Mouse (Mus musculus) layer of hippocampus, postnatal 14 days (tissue): ENCODE data around the gene Sugt1. TPM values are rescaled to one million over a fixed set of nuclear protein-coding genes. Genes with fewer than 3 reads are reported as not detected.

Experiments used
- DNase-seq, 2 experiments: peaks; one replicate each; pipeline ENCODE4 v3.0.0; 2021 to 2022; ENCODE audit warnings: low spot score in 2 of 2, mixed read lengths in 1 of 2
- microRNA-seq, 2 experiments: library from miRNA; unstranded; fragments of <30 nt; microRNA quantifications; one replicate each; pipeline ENCODE4 v1.2.0; 2021
- total RNA-seq, 2 experiments: library from RNA; stranded (reverse); gene quantifications; 2 replicates each; pipeline ENCODE4 v1.2.3; 2021

The Sugt1 gene
- total RNA-seq, 2 experiments from 2014 or later = 87.2 to 89.7 TPM

- peak in 1 of 2 experiments; percentile 60 for DNase-seq
Measured at GRCm38 (mm10) chr14:79673083-79674013, 85.9 kb downstream of the Sugt1 start.

DNA sequence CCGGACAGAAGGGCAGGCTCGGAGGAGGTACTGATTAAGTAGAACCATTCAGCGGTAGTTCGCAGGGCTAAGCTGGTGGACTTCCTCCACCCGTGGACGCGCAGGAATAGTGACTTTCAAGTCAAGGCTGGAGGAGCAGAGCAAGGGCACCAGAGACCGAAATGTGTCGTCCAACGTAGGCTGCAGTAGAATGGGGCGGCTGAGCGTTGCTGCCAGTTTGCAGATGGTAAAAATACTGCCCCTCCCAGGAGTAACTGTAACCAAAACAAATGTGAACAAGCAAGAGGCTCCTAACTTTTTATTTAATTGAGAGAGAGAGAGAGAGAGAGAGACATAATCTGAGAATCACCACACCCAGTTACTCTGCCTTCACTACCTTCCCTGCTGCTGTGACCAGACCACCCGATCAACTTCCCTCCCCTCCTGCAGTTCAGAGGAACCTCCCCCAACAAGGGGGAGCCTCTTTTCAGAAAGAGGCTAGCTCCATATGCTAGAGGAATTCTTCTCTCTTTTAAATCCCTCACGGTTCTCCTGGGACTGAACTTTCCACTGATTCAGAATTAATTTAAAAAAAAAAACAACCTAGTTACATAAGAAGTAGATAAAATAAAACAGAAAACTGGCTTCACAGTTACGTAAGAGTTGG lies 89.7 kb downstream of the Sugt1 start:
- DNase-seq = no peak

DNA sequence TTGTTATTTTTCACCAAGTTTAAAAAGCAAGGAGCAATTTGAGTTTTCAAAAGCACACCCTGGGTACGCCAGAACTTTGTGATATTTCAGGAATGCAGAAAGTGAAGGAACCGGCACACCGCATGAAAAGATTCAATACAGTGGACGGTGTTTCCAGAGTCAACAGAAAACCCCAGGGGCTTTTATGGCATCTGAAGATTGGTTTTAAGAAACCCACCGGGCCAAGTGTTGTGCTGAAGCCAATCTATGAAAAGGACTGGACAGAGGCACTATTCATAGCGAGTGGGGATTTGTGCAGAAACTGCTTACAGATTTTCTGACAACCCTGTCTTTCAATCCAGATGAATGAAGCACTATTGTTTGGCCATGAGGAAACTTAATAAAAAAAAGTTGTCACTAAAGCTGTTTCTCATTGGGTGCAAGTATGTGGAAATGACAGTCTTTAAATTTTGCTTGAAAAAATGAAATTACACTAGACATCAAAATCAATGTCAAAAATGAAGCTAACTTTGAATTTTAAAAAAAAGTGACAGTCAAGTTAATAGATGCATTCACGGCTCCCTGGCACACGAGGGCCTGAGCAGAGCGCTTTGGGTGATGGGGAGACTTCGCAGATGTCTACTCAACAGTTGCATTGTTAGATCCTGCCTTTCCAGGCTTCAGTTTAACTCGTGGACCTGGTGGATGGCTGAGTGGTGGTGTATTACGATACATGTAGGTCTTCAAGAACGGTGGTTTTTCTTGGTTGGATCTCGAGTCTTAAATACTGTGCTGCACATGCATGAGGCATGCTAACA lies 90.6 kb downstream of the Sugt1 start:
- peak in 1 of 2 experiments; percentile 47 for DNase-seq

DNA sequence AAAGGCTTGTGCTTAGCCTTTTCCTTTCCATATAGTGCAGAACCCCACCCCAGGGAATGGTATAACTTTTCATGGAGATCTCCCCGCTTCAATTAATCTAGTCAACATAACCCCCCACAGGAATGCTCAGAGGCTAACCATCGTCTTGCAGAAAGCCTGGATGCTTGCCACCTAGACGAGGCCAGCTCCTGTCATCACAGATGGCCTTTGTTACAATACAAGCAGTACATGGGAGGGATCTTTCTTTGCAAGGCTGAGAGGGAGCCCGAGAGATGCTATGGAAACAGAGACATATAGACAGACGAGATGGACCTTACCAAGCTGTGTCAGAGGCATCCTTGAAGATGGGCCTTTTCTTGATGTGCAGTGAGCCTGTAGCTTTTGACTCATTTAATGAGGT lies 93.2 kb downstream of the Sugt1 start:
- DNase-seq = no peak

Small RNAs within 50 kb of the gene (microRNA-seq; reads per million reads assigned to microRNA genes)
- gene Gm27857 = 0 reads per million in 2 experiments

Other genes with a start within 250 kb of the Sugt1 start
- gene Naa16, start 196.9 kb upstream of the Sugt1 start, total RNA-seq = 10 to 100 TPM; 10.1 to 11.9 TPM
- 1 to 10 TPM; 4.8 to 5.7 TPM for gene Mtrf1, start 189.9 kb upstream of the Sugt1 start, total RNA-seq
- 10 to 100 TPM; 38.0 to 40.3 TPM for gene Kbtbd7, start 161.2 kb upstream of the Sugt1 start, total RNA-seq
- 1 to 10 TPM in 1 of 2 experiments, under 1 TPM in 1; 0.86 to 1.5 TPM for gene Kbtbd6, start 135.9 kb upstream of the Sugt1 start, total RNA-seq
- 1 to 10 TPM; 6.0 to 6.3 TPM for gene Elf1, start 106.5 kb upstream of the Sugt1 start, total RNA-seq
- gene Wbp4, start 106.2 kb upstream of the Sugt1 start, total RNA-seq = 10 to 100 TPM; 44.0 to 47.7 TPM
- 1 to 10 TPM; 1.8 to 2.6 TPM for gene Cnmd, start 74.5 kb downstream of the Sugt1 start, total RNA-seq
- gene Pcdh8, start 183.6 kb downstream of the Sugt1 start, total RNA-seq = 10 to 100 TPM; 64.4 to 77.0 TPM